Mouse (Mus musculus) testis, adult 2 months (tissue): ENCODE data around the gene Zfp184.

Source experiments
- CTCF ChIP-seq: fragments of 200-500 bp; IDR thresholded peaks from 2 replicates; pipeline ENCODE4 v1.5.1; 2012; ENCODE audit warnings: low read depth, mild to moderate bottlenecking, inconsistent platforms, low read length, moderate library complexity; ENCODE audit not compliant: control insufficient read depth, insufficient read depth, insufficient replicate concordance
- POLR2A ChIP-seq: fragments of 200-500 bp; IDR thresholded peaks from 2 replicates; pipeline ENCODE4 v1.6.1; 2012; ENCODE audit warnings: low read depth, mild to moderate bottlenecking, inconsistent platforms, low read length, moderate library complexity; ENCODE audit not compliant: control insufficient read depth

DNA sequence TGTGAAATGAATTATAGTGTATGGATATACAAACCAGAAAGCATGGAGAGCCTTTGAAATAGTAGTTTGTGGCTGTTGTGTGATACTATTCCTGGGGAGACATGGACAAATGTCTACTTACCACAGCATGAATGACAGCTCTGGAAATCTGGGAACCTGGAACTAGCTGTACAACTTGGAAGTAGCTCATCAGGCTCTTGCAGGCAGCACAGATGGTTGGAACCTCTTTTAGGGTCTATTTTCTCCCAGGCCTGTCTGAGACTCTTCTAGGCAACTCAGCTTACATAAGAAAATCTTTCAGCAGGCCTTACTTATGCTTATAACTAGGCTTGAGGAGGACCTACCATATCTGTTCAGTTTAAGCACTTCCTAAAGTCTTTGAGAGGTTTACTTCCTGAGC is 21.5 kb upstream of the Zfp184 start:
- TF ChIP-seq CTCF, result no peak
- TF ChIP-seq POLR2A, result no peak
